Mouse (Mus musculus) liver, embryonic 14.5 days (tissue): ENCODE data around the gene Scn4b.

Experiments
- CTCF ChIP-seq: IDR thresholded peaks from 2 replicates; pipeline ENCODE4 v1.5.1; 2016; ENCODE audit warnings: antibody characterized with exemption, low read depth, control low read depth
- EP300 ChIP-seq: IDR thresholded peaks from 2 replicates; pipeline ENCODE4 v1.6.1; 2016; ENCODE audit warnings: antibody characterized with exemption, low read depth

GRCm38 (mm10) chr9:45092641-45093040 lies 45.6 kb upstream of the Scn4b start:
- TF ChIP-seq CTCF (no peak), EP300 (no peak)
